Mouse (Mus musculus): ENCODE data around the gene Axin2.

GRCm38 (mm10) chr11:108930612-108931011 lies 10.5 kb downstream of the Axin2 start:
- no peak for TF ChIP-seq CTCF (IDR thresholded peaks at IDR 0.05)
- no peak for TF ChIP-seq POLR2A (IDR thresholded peaks at IDR 0.05; ENCODE audit: insufficient read depth, low read depth, low read length)
- TF ChIP-seq EP300 (IDR thresholded peaks at IDR 0.05; ENCODE audit: insufficient read depth, low read depth, low read length), result no peak

Data from heart, adult 2 months (tissue).